Mouse (Mus musculus) thymus, adult 2 months (tissue): Measurements from ENCODE around the gene Tbc1d4.

Experiments
- CTCF ChIP-seq: fragments of 200-500 bp; IDR thresholded peaks from 2 replicates; pipeline ENCODE4 v1.5.1; 2012; ENCODE audit warnings: mild to moderate bottlenecking, control low read depth, low read length, moderate library complexity, borderline replicate concordance; ENCODE audit not compliant: control insufficient read depth, poor library complexity, insufficient read depth; ENCODE audit errors: extremely low read depth
- POLR2A ChIP-seq: fragments of 200-500 bp; IDR thresholded peaks from 2 replicates; pipeline ENCODE4 v1.6.1; 2012; ENCODE audit warnings: mild to moderate bottlenecking, low read length, control low read depth, moderate library complexity; ENCODE audit not compliant: control insufficient read depth, poor library complexity, insufficient read depth; ENCODE audit errors: extremely low read depth

DNA sequence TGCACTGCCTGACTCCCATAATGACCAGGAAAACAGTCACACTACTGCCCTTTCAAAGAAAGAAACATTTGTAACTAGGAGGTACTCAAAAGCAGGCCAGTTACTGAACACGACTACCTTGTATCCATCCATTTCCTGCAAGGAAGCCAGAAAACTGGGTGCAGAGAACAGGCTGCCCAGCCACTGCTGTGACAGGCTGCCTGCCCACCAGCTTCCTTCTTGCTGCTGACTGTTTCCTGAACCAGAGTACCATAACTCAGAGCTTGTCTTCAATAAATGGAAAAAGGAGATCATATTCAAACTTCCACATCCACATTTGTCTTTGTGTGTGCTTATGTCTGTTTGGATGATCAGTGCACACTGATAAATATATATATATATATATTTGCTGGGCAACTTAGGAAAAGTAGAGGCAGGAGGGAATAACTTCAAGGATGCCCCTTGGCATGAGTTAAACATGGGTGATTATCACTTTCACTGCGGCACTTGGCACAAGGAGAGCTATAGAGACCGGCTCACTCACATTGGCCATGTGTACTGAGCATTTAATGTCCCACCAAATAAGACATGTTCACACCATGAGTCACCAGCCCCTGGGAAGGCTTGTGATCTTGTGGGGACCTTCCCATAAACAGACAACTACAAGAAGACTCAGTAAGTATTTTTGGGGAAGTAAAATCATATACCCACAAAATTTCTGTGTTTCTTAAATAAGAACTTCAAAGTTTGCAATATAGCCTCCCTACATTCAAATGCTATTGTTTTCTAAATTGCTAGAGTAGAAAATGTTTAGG is 105.6 kb downstream of the Tbc1d4 start:
- TF ChIP-seq POLR2A (no peak), CTCF (no peak)
